Mouse (Mus musculus) cerebellum, postnatal 10 days (tissue): Measurements from ENCODE around the gene Fahd2a.

ENCODE experiments used
- DNase-seq, 2 experiments: peaks; one replicate each; pipeline ENCODE4 v3.0.0; 2021; ENCODE audit warnings: mixed read lengths in 2 of 2

The Fahd2a gene

GRCm38 (mm10) chr2:127430238-127430637 is 14.1 kb downstream of the Fahd2a start:
- peak; percentile 62 to 69 for DNase-seq

DNA sequence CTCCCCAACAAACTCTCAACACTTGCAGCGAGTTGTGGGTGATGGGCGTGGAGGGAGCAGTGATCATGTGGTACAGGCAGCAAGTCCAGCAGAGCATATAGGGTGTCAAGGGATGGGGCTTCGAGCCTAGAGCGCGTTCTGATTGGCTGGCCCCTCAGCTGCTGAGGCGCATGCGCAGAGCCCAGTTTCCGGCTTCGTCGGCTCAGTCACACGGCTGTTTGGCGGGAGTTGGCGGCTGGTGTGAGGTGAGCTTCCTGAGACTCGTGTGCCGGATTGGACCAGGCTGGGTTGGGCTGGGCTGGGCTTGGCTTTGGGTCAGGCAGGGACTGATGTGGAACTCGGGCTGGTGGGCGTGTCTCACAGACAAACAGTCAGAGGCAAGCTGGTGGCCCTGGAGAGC is 19.4 kb downstream of the Fahd2a start, which contains the start of gene Gpat2:
Gpat2 (plus strand) TSS at position 223 of the 400 bp plus-strand sequence.
- no peak for DNase-seq

DNA sequence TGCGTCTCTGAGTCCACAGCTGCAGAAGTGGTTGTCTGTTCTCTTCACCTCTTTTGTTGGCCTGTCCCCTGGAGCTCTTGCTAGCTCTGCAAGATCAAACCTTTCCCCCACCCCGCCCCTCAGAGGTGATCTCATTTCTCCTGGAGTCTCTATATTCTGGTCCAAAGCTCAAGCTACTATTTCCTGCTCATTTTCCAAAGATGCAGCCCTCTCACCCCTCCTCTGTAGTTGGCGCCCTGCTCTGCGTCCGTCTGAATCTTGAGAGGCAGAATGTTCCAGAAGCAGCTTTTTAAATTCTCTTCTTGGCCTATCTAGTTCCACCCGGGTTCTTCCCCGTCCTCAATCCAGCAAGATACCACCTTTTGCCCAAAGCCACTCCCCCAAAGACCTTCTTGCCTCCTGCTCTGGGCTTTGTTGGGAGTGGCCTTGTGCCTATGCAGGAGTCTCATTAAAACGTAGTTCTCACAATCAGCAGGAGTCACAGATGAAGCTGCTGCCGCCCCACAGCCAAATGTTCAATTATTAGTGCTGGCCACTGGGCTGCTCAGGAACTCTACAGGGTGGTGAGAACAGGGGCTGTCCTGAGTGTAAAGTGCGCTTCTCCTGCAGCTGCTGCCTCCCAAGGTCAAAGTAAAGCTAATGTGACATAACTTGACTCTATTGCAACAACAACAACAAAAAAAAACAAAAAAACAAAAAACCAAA is 25.9 kb downstream of the Fahd2a start:
- no peak for DNase-seq

GRCm38 (mm10) chr2:127416706-127417105 is 27.7 kb downstream of the Fahd2a start:
- DNase-seq: no peak

DNA sequence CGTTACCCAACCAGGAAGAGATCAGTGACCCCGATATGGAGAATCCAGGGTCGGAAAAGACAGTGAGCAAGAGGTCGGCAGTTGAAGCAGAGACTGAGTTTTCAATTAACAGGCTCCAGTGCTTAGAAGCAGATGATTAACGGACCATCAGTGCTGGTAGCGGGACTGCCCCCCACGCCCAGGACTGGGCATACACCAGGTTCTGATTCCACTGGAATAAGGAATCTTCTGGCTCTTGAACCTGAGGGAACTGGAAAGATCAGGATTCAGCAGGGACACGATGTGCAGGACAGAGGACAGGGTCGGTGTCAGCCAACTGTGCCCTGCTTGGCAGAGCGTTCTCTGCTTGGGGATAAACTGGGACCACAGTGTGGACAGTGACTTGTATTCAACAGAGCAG is 28.6 kb downstream of the Fahd2a start:
- no peak for DNase-seq

DNA sequence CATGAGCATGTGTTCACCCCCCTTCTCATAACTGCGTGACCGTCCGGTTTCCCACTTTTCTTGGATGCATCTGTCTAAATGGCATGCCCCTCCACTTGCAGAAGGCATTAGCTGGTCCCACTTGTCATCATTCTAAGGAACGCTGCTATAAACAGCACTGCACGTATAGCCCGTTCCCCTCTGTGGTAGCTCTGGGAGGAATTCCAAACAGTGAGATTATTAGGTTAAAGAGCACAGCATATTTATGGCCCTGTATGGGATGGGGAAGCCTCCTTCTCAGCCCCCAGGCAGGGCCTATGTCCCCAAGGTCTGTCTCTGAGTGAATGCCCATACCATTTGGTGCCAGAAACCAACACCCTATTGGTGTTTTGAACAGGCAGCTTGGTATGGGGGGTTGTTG is 33.2 kb downstream of the Fahd2a start:
- no peak for DNase-seq

DNA sequence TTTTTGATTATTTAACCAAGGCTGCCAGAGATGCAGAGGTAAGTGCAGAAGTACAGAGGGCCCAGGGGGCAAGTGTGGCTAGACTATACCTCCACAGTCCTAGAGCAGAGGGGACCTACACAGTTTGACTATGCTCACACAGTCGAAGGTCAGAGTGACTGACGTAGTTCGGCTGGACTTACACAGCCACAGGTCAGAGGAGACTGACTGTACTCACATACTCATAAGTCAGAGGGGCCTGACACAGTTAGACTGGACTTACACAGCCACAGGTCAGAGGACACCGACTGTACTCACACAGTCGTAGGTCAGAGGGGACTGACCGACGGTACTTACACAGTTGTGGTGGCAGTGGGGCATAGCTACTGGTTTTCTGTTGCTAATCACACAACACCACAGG is 45.6 kb downstream of the Fahd2a start:
- DNase-seq: no peak

DNA sequence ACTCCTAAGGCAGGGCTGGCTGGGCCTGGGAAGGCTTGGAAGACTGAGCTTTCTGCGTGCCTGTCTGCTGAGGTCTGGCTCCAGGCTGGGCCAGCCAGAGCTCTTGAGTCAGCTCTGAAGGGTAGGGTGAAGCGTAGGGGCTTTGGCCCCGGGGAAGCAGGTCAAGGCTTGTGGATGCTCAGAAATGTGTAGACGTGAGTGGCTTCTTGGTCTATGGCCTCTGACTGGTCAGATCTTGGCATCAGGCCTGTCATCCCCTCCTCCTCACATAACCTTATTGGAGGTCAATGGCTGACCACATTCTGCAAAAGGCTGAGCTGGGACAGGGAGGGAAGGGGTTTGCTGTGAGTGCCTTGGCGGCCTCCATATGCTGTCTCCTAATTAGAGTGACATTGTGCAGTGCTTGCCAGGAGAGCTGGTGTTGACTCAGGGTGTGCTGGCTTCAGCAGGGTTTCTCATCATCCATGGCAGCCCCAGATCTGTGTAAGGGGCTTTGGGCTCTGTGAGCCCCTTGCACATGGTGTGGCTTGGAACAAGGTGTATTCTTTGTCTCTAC is 49.7 kb downstream of the Fahd2a start:
- no peak for DNase-seq

DNA sequence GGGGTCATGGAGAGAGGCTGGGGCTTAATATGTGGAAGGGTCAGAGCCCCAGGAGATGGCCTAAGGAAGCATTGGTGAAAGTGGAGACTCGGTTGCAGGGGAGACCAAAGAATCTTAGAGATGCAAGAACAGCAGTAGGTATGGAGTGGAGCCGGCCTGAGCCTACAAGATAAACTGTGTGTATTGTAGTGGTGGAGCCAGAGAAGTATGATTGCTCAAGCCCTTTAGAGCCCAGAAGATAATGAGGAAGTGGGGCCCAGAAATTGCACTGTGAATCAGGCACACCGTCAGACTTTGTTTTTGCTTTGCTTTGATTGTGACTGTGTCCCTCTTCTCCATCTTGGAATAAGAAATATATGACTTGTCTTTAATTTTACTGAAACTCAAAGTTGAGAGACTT is 53.0 kb downstream of the Fahd2a start:
- DNase-seq: no peak

GRCm38 (mm10) chr2:127390846-127391245 is 53.5 kb downstream of the Fahd2a start:
- no peak for DNase-seq

GRCm38 (mm10) chr2:127390352-127390751 is 54.0 kb downstream of the Fahd2a start:
- no peak for DNase-seq

DNA sequence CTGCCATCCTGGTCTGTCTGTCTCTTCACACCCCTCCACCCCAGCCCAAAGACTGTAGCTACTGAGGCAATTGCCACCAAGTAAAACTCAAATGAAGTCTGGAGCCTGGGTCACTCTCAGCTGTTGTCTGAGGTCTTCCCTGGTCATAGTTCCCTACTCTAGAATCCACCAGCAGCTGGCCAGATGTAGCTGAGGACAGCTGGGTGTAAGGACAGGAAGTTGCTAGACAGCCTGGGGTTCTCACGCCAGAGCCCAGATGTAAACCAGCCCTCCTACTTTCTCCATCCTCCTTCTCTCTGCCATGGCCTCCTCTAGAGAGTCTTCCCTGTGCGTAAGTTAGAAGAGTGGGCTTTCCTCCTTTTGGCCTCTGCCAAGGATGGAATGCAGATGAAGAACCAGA is 56.8 kb downstream of the Fahd2a start:
- DNase-seq: no peak
